Mouse (Mus musculus): ENCODE measurements around the gene BC034090.

- TF ChIP-seq MYOD1 (IDR thresholded peaks at IDR 0.05; ENCODE audit: control insufficient read depth in 1 of 3, insufficient read length in 2 of 3, low read depth in 2 of 3) (no peak), MAX (IDR thresholded peaks at IDR 0.05; ENCODE audit: low read depth) (no peak), POLR2A (IDR thresholded peaks at IDR 0.05; ENCODE audit: insufficient read length, low read depth) (no peak), E2F4 (IDR thresholded peaks at IDR 0.05; ENCODE audit: insufficient read depth) (no peak), TCF12 (IDR thresholded peaks at IDR 0.05; ENCODE audit: insufficient read depth, poor library complexity, severe bottlenecking) (no peak)
Observed at GRCm38 (mm10) chr1:155223036-155223435, 21.2 kb downstream of the BC034090 start.
